Mouse (Mus musculus): ENCODE results near the gene Rhoq.

Gene Rhoq

DNA sequence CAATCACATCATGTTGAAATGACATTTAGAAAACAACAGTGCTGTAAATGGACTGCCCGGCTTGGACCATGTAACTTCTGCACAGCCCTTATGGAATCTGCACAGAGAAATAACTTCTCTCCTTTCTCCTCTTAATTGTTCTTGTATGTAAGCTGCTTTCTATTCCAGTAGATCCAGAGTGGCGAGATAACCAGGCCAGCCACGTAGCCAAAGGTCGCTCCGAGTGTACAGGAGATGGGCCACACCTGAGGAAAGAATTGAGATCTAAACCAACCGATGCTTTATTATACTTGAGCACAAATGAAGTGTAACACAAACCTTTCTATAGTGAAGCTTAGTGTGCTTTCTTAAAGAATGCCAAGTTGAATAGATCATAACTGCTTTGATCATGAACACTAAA is 34.4 kb downstream of the Rhoq start:
- no peak for DNase-seq (ENCODE audit: low spot score)

DNA sequence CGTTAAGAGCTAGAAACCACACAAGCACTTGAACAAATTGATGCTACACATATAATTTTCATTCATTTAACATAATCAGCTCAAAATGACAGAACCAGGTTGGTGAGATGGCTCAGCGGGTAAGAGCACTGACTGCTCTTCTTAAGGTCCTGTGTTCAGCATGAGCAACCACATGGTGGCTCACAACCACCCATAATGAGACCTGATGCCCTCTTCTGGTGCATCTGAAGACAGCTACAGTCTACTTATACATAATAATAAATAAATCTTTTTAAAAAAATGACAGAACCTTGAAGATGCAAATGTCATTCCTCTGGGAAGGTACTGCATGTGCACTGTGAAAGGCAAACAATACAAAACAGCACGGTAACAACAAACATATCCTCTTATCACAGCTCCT is 46.1 kb downstream of the Rhoq start:
- no peak for DNase-seq (ENCODE audit: low spot score)

DNA sequence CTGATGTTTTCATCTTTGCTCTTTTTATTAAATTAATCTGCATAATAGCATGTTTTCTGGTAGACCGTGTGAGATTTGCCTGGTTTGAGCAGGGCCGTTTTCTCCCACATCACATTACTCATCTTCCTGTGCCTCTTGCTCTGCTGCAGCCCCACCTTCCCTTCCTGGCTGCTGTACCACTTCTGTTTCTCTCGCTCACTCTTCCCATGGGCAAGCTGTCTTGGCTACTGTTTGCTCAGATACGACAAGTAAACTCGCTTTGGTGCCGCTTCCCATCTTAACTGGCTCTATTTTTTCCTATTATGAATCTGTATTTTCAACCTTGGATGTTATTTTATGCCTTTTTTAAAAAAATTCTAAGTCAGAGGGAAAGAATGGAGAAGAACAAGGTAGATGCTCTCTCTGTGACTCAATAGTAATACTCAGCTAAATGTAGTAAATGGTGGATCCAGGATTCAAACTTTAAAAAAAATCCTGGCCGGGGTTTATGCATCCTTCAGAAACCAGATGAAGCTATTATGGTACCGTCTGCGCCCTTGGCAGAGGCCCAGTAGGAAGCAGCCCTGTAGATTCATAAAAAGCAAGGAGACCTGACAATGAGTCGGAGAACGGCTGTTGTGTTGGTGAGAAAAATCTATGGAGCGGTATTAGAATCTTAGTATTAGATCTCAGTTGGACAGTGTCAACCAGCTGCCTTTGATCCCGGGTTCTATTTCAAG is 48.6 kb downstream of the Rhoq start:
- DNase-seq (ENCODE audit: low spot score), result peak; percentile 80

DNA sequence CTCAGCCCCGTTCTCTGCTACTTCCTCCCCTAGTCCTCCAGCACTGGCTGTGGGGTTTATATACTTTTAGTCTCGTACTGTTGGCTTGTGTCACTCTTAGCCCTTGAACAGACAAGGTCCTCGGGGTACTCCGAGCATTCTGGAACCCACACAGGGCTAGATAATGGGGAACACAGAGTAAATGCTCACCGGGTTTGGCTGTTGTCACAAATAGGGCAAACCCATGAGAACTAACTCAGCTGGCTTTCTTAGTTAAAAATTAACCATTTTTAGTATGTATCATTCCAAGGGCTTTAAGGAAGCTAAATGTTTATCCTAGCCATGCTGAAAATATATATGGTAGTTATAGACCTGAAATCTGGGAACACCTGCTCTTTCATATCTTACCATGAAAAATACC is 56.8 kb downstream of the Rhoq start:
- DNase-seq (ENCODE audit: low spot score), result no peak

- DNase-seq (ENCODE audit: low spot score), result no peak
These were observed 61.8 kb downstream of the Rhoq start for GRCm38 (mm10) chr17:87024491-87025242.

- DNase-seq (ENCODE audit: low spot score), result peak; percentile 99
These were observed 62.5 kb downstream of the Rhoq start, which contains the start of the genes Pigf and Cript for GRCm38 (mm10) chr17:87025269-87025949. Gene Pigf (minus strand): TSS chr17:87025406. Gene Cript (plus strand): TSS chr17:87025550.

GRCm38 (mm10) chr17:87036141-87037073 is 73.5 kb downstream of the Rhoq start:
- DNase-seq (ENCODE audit: low spot score), result no peak

DNA sequence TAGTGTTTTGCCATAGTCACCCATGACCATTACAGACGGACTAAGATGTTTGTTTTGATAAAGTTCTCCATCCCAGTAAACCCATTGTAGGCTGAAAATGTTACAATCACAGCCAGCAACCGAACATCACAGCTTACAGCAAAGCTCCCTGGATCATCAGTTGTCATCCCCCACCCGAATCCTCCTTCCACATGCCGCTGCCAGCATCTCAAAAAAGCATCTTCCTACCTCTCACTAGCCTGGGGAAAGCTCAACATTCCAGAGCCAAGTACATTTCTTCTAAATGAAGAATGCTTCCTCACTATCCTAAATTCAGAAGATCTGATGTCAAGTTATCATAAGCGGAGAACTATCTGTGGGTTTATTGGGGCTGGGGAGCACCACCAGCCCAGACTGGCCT is 75.6 kb downstream of the Rhoq start:
- no peak for DNase-seq (ENCODE audit: low spot score)

- peak; percentile 19 for DNase-seq (ENCODE audit: low spot score)
These were observed 78.9 kb downstream of the Rhoq start for GRCm38 (mm10) chr17:87041739-87042138.

- DNase-seq (ENCODE audit: low spot score), result peak; percentile 95
These were observed 81.5 kb downstream of the Rhoq start for GRCm38 (mm10) chr17:87044364-87044763.

DNA sequence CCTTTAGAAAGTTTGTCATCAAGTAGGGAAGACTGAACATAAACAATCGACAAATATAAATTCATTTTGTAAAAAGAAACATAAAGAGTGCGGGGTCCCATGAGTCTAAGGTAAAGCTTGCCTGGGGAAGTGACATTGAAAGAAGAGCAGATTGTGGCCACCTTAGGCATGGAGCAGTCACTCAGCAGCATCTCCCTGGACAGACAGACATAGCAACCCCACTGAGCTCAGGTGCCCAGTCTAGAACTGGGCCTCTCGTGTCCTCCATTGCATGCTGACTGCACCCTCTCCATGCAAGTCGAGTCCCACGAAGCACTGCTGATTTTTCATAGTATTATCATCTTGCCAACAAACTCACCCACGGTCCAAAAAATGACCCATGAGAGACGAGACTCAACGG is 81.9 kb downstream of the Rhoq start:
- no peak for DNase-seq (ENCODE audit: low spot score)
